ENCODE assay signal across 10 mouse cellular contexts in the genomic region with DNA sequence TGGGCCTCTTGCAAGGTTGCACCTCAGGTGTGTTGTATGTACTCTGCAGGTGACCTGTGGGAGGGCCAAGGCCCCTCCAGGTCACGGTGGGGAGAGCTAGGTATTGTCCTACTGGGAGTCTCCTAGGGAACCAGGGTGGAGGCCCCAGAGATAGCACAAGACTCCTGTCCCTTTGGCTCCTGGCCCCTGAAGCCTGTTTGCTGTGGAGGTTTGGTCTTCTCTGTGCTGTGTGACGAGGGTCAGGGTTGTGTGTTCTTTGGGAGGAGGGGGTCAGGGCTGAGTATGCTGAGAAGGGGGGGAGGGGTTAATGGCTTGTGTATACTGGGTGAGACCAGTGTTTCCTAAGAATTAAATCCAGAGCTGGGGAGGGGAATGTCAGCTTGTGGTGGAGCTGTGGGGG. TPM values are rescaled to one million over a fixed set of nuclear protein-coding genes. Genes with fewer than 3 reads are reported as not detected.
DNase-seq lines count a peak whose midpoint lies in the region; ATAC-seq lines count a peak whose summit lies in the region.
"Had no signal": no experiment of that assay in that cellular context is flagged by ENCODE, and none has a peak within 500 bp of the region (broad histone marks: within the 10 kb centered on the region; RNA-seq: fewer than 3 reads in every experiment).

No protein-coding gene starts in this region.

- no peaks in the 10 kb centered on the region for H3K27me3 ChIP-seq in heart, embryonic 10.5 days (ENCODE audit: insufficient read depth, poor library complexity, severe bottlenecking)
- H3K27me3 ChIP-seq in lung, embryonic 16.5 days (ENCODE audit: control insufficient read depth, insufficient read depth, low read depth, low read length) = no peaks in the 10 kb centered on the region
- H3K27me3 ChIP-seq in intestine, embryonic 14.5 days (replicated peaks; ENCODE audit: control insufficient read depth, insufficient read depth, low read length) = no peaks in the 10 kb centered on the region
- no peaks in the 10 kb centered on the region for H3K27me3 ChIP-seq in stomach, embryonic 14.5 days (ENCODE audit: control insufficient read depth, insufficient read depth, low read length)
- H3K27me3 ChIP-seq: hindbrain, embryonic 12.5 days had no signal

- peaks cover 79% of the 10 kb centered on the region for H3K4me1 ChIP-seq in heart, embryonic 10.5 days
- H3K4me1 ChIP-seq in lung, embryonic 16.5 days (replicated peaks; ENCODE audit: control insufficient read depth, insufficient read depth, low read length) = peaks cover 65% of the 10 kb centered on the region
- H3K4me1 ChIP-seq in intestine, embryonic 14.5 days (replicated peaks; ENCODE audit: control insufficient read depth, insufficient read depth, low read length) = peaks cover 50% of the 10 kb centered on the region
- H3K4me1 ChIP-seq in stomach, embryonic 14.5 days (ENCODE audit: control insufficient read depth, insufficient read depth, low read length) = peaks cover 56% of the 10 kb centered on the region

- peaks cover 53% of the 10 kb centered on the region for H3K36me3 ChIP-seq in heart, embryonic 10.5 days
- H3K36me3 ChIP-seq in lung, embryonic 16.5 days (ENCODE audit: control insufficient read depth, insufficient read depth, low read length) = peaks cover 4% of the 10 kb centered on the region
- peaks cover 25% of the 10 kb centered on the region for H3K36me3 ChIP-seq in intestine, embryonic 14.5 days (ENCODE audit: control insufficient read depth, insufficient read depth, low read length)
- peaks cover 16% of the 10 kb centered on the region for H3K36me3 ChIP-seq in stomach, embryonic 14.5 days (ENCODE audit: control insufficient read depth, insufficient read depth, low read length)

- H3K4me3 ChIP-seq in heart, embryonic 10.5 days = no peak overlapping the region
- H3K4me3 ChIP-seq in lung, embryonic 16.5 days (ENCODE audit: low read length) = no peak overlapping the region
- H3K4me3 ChIP-seq in intestine, embryonic 14.5 days (ENCODE audit: low read depth, low read length) = no peak overlapping the region
- no peak overlapping the region for H3K4me3 ChIP-seq in stomach, embryonic 14.5 days (ENCODE audit: low read depth, low read length)
- H3K4me3 ChIP-seq: hindbrain, embryonic 12.5 days had no signal

- H3K9ac ChIP-seq in lung, embryonic 16.5 days (ENCODE audit: low read length) = no peak overlapping the region
- H3K9ac ChIP-seq in intestine, embryonic 14.5 days (ENCODE audit: low read length) = no peak overlapping the region
- H3K9ac ChIP-seq in stomach, embryonic 14.5 days (replicated peaks; ENCODE audit: low read depth, low read length) = no peak overlapping the region
- H3K9ac ChIP-seq: hindbrain, embryonic 12.5 days had no signal

- ATAC-seq in lung, embryonic 16.5 days (ENCODE audit: low read depth) = no peak
- peak; percentile 47 for ATAC-seq in intestine, embryonic 14.5 days (replicated peaks; ENCODE audit: low FRiP score, low TSS enrichment, low read depth)
- peak; percentile 83 for ATAC-seq in stomach, embryonic 14.5 days (ENCODE audit: insufficient number of reproducible peaks, insufficient read depth, low FRiP score, low read depth)
- ATAC-seq: midbrain, embryonic 16.5 days had no signal

- DNase-seq in heart, embryonic 10.5 days (ENCODE audit: low spot score) = no peak
- no peak for DNase-seq in heart, adult 18-20 months
- no peak for DNase-seq in lung, postnatal 36 days
- peak; percentile 53 for DNase-seq in intestine, embryonic 14.5 days (ENCODE audit: low spot score)
- no peak for DNase-seq in urinary bladder, postnatal 4 days (ENCODE audit: low spot score in 2 of 2)
- no peak for DNase-seq in right cerebral cortex, postnatal 25 days

- 8% methylated on average over 2 of the region's 2 CpGs for WGBS in heart, embryonic 10.5 days
- 8% methylated on average over 2 of the region's 2 CpGs for WGBS in lung, embryonic 16.5 days
- 13% methylated on average over 2 of the region's 2 CpGs for WGBS in intestine, embryonic 14.5 days
- 24% methylated on average over 2 of the region's 2 CpGs for WGBS in stomach, embryonic 14.5 days

- no peaks in the 10 kb centered on the region for H3K9me3 ChIP-seq in heart, embryonic 10.5 days
- H3K9me3 ChIP-seq in lung, embryonic 16.5 days (ENCODE audit: control insufficient read depth, low read length) = no peaks in the 10 kb centered on the region
- no peaks in the 10 kb centered on the region for H3K9me3 ChIP-seq in intestine, embryonic 14.5 days (ENCODE audit: control insufficient read depth, low read length)
- H3K9me3 ChIP-seq in stomach, embryonic 14.5 days (ENCODE audit: control insufficient read depth, low read depth, low read length) = no peaks in the 10 kb centered on the region
- H3K9me3 ChIP-seq: hindbrain, embryonic 12.5 days had no signal

- no peak overlapping the region for H3K4me2 ChIP-seq in lung, embryonic 16.5 days (ENCODE audit: low read depth, low read length)
- no peak overlapping the region for H3K4me2 ChIP-seq in intestine, embryonic 14.5 days (ENCODE audit: low read length)
- no peak overlapping the region for H3K4me2 ChIP-seq in stomach, embryonic 14.5 days (replicated peaks; ENCODE audit: low read depth, low read length)

- H3K27ac ChIP-seq in heart, embryonic 10.5 days = peak overlapping the region; percentile 71
- H3K27ac ChIP-seq in lung, embryonic 16.5 days (ENCODE audit: low read length) = peak overlapping the region; percentile 80
- H3K27ac ChIP-seq in intestine, embryonic 14.5 days (ENCODE audit: low read depth) = peak overlapping the region; percentile 83; the same call in 1 of the 2 replicates
- peak overlapping the region; percentile 88; the same call in 1 of the 2 replicates for H3K27ac ChIP-seq in stomach, embryonic 14.5 days (ENCODE audit: low read length)

RNA-seq across cellular contexts. Expression of a gene that starts 25.7 kb away (rescaled TPM):
- polyA plus RNA-seq in heart, embryonic 10.5 days (2016; fragmentation: Nextera tagmentation; extraction: Ambion mirVana) = 30.4 and 36.9 TPM in 2 replicates
- total RNA-seq in heart, adult 18-20 months (2021) = 10 to 100 TPM in 1 of 2 experiments, 1 to 10 TPM in 1; 8.7 to 10.1 TPM
- polyA plus RNA-seq in lung, embryonic 16.5 days (2015; fragmentation: Nextera tagmentation; extraction: Ambion mirVana) = 35.4 and 37.2 TPM in 2 replicates
- 42.4 and 43.6 TPM in 2 replicates for polyA plus RNA-seq in intestine, embryonic 14.5 days (2014; fragmentation: Nextera tagmentation; extraction: Ambion mirVana)
- 54.0 and 56.8 TPM in 2 replicates for polyA plus RNA-seq in stomach, embryonic 14.5 days (2014; fragmentation: Nextera tagmentation; extraction: Ambion mirVana)

RNA-seq across cellular contexts. Expression of a gene that starts 29.5 kb away (rescaled TPM):
- polyA plus RNA-seq in heart, embryonic 10.5 days (2016; fragmentation: Nextera tagmentation; extraction: Ambion mirVana) = 1.0 and 1.1 TPM in 2 replicates
- total RNA-seq in heart, adult 18-20 months (2021) = under 1 TPM; 0.36 to 0.45 TPM
- polyA plus RNA-seq in lung, embryonic 16.5 days (2015; fragmentation: Nextera tagmentation; extraction: Ambion mirVana) = 0.31 TPM in 1 of 2 replicates, not detected in the other
- 0.22 TPM in 1 of 2 replicates, not detected in the other for polyA plus RNA-seq in intestine, embryonic 14.5 days (2014; fragmentation: Nextera tagmentation; extraction: Ambion mirVana)
- not detected in 2 replicates for polyA plus RNA-seq in stomach, embryonic 14.5 days (2014; fragmentation: Nextera tagmentation; extraction: Ambion mirVana)

RNA-seq across cellular contexts. Expression of a gene that starts 45.8 kb away (rescaled TPM):
- polyA plus RNA-seq in heart, embryonic 10.5 days (2016; fragmentation: Nextera tagmentation; extraction: Ambion mirVana) = 39.3 and 47.7 TPM in 2 replicates
- total RNA-seq in heart, adult 18-20 months (2021) = under 1 TPM; 0.40 to 0.41 TPM
- polyA plus RNA-seq in lung, embryonic 16.5 days (2015; fragmentation: Nextera tagmentation; extraction: Ambion mirVana) = 34.0 and 38.3 TPM in 2 replicates
- polyA plus RNA-seq in intestine, embryonic 14.5 days (2014; fragmentation: Nextera tagmentation; extraction: Ambion mirVana) = 32.5 and 32.9 TPM in 2 replicates
- polyA plus RNA-seq in stomach, embryonic 14.5 days (2014; fragmentation: Nextera tagmentation; extraction: Ambion mirVana) = 31.4 and 32.6 TPM in 2 replicates
